Mouse (Mus musculus) liver, postnatal 0 days (tissue): ENCODE measurements at regions not wholly inside any gene's neighbourhood (a gene's known extent, or its start where the extent isn't known, plus 50 kb on each side); places are given as distances from the start of the nearest gene placed in this dataset.
A peak's percentile ranks its signal among the peaks of the same experiment; 100 is the strongest.

Experiments used
- CTCF ChIP-seq: sonication (generic); IDR thresholded peaks from 2 replicates; pipeline ENCODE4 v1.5.1; 2016; ENCODE audit warnings: antibody characterized with exemption, low read depth
- EP300 ChIP-seq: IDR thresholded peaks from 2 replicates; pipeline ENCODE4 v1.6.1; 2016; ENCODE audit warnings: antibody characterized with exemption, low read depth, mild to moderate bottlenecking

DNA sequence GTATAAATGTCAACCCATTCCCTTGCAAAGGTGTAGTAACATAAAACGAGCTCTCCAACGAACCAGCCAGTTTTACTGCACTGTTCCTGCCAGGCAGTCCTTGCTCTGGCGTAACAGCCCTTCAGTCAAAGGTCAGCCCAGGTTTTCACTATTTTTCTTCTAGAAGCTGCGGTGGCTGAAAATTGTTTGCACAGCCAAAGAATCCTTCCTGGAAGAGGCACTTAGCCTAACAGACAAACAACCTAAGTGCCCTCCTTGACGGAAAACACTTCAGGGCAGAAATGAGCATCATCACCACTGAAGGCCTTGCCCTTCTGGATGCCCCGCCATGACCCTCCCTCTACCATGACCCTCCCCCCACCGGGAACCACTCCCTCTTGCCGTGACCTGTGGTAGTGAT lies 93.6 kb downstream of the Irs2 start:
- TF ChIP-seq CTCF (0 out of 2 replicates have a peak, but pooled peaks have one; percentile 12), EP300 (no peak)
